Mouse (Mus musculus) midbrain, embryonic 13.5 days (tissue): ENCODE measurements around the gene Prrc2c. TPM values are rescaled to one million over a fixed set of nuclear protein-coding genes. Genes with fewer than 3 reads are reported as not detected.

Experiments used
- ATAC-seq: fragments of 200-750 bp; cut with Nextera tagmentation; 2 replicates; pipeline ENCODE4 v1.8.0; 2017; ENCODE audit warnings: mild to moderate bottlenecking, moderate TSS enrichment, moderate library complexity
- H3K27ac ChIP-seq: fragments of 300-500 bp; sonication (generic); 2 replicates; pipeline ENCODE4 v1.5.1; 2015; ENCODE audit warnings: inconsistent platforms, mild to moderate bottlenecking, moderate library complexity
- H3K27me3 ChIP-seq: fragments of 300-500 bp; sonication (generic); 2 replicates; pipeline ENCODE4 v1.6.1; 2015; ENCODE audit warnings: mild to moderate bottlenecking, inconsistent platforms
- H3K36me3 ChIP-seq: fragments of 300-500 bp; sonication (generic); 2 replicates; pipeline ENCODE4 v1.6.1; 2015; ENCODE audit warnings: mild to moderate bottlenecking, inconsistent platforms
- H3K4me1 ChIP-seq: fragments of 300-500 bp; sonication (generic); replicated peaks from 2 replicates; pipeline ENCODE4 v1.6.1; 2015; ENCODE audit warnings: inconsistent platforms
- H3K4me2 ChIP-seq: fragments of 300-500 bp; sonication (generic); replicated peaks from 2 replicates; pipeline ENCODE4 v1.6.1; 2015; ENCODE audit warnings: moderate library complexity, mild to moderate bottlenecking, inconsistent platforms
- H3K4me3 ChIP-seq: fragments of 300-500 bp; sonication (generic); replicated peaks from 2 replicates; pipeline ENCODE4 v1.5.1; 2015; ENCODE audit warnings: mild to moderate bottlenecking, inconsistent platforms
- H3K9ac ChIP-seq: fragments of 300-500 bp; sonication (generic); replicated peaks from 2 replicates; pipeline ENCODE4 v1.6.1; 2015; ENCODE audit warnings: mild to moderate bottlenecking, inconsistent platforms
- H3K9me3 ChIP-seq: fragments of 300-500 bp; sonication (generic); 2 replicates; pipeline ENCODE4 v1.6.1; 2016; ENCODE audit warnings: mild to moderate bottlenecking, inconsistent platforms
- WGBS: fragments of 180-500 bp; shearing (Covaris S2); methylation state at CpG from one replicate; pipeline ENCODE4 v1.1.7; 2015; 5-methylcytosine and 5-hydroxymethylcytosine counted together
- polyA plus RNA-seq: library from polyadenylated mRNA; unstranded; fragments of >200 nt; fragmentation: Nextera tagmentation; extraction: Ambion mirVana; gene quantifications from 2 replicates; pipeline ENCODE4 v1.2.1, GENCODE M21; 2015

The Prrc2c gene
- polyA plus RNA-seq, 1 experiment from 2014 or later = 171 TPM

- Histone ChIP-seq H3K4me3 (no peak overlapping the region; the same call in 1 of the 2 replicates), H3K4me2 (peak overlapping the region; percentile 30; the same call in 1 of the 2 replicates), H3K9me3 (no peaks in the 10 kb centered on the region), H3K36me3 (peaks cover 12% of the 10 kb centered on the region), H3K4me1 (peaks cover 6% of the 10 kb centered on the region), H3K9ac (peak overlapping the region; percentile 23; the same call in 1 of the 2 replicates), H3K27me3 (no peaks in the 10 kb centered on the region), H3K27ac (no peak overlapping the region)
- peak; percentile 99 for ATAC-seq
- 14% methylated on average over 10 of the region's 10 CpGs for WGBS
Observed at GRCm38 (mm10) chr1:162664826-162665475, 75.4 kb downstream of the Prrc2c start.

- no peaks in the 10 kb centered on the region for H3K36me3 ChIP-seq
- peaks cover under 1% of the 10 kb centered on the region; the same call in 1 of the 2 replicates for H3K4me1 ChIP-seq
- ATAC-seq = no peak
- H3K27me3 ChIP-seq = no peaks in the 10 kb centered on the region
- no peak overlapping the region for H3K4me3 ChIP-seq
- 89% methylated on average over 11 of the region's 11 CpGs for WGBS
- no peak overlapping the region for H3K9ac ChIP-seq
- H3K27ac ChIP-seq = no peak overlapping the region
- no peak overlapping the region for H3K4me2 ChIP-seq
- no peaks in the 10 kb centered on the region for H3K9me3 ChIP-seq
Observed at GRCm38 (mm10) chr1:162660276-162660860, 80.0 kb downstream of the Prrc2c start.

DNA sequence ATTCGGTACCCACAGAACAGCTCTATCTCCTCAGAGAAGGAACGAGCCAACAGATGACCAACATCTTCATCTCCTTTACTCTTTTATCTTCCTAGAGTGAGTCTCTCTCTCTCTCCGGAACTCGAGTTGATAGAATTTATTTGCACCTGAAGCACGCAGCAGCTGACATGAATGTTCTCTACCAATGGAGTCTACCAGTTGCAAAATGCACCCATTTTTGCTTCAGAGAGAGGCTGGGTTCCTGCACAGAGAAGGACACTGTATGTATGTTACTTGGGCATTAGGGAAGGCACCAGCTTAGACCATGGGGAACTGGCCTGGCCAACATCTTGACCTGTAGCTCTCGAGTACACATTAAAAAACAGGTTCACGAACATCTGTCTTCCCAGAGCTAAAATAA is 82.2 kb downstream of the Prrc2c start, which contains the start of gene Myocos:
Gene Myocos, minus strand, starts transcription at position 101 of the 400 bp plus-strand sequence.
- no peak within 1 kb of the TSS for H3K9ac ChIP-seq
- 90% methylated on average over 7 of the region's 7 CpGs for WGBS

DNA sequence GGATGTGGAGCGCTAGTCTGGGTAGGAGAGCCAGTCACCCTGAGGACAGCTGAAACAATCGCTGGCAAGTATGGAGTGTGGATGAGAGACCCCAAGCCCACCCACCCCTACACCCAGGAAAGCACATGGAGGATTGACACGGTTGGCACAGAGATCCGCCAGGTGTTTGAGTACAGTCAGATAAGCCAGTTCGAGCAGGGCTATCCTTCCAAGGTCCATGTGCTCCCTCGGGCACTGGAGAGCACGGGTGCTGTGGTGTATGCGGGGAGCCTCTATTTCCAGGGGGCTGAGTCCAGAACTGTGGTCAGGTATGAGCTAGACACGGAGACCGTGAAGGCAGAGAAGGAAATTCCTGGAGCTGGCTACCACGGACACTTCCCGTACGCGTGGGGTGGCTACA is 91.9 kb downstream of the Prrc2c start:
- H3K36me3 ChIP-seq = no peaks in the 10 kb centered on the region
- H3K4me1 ChIP-seq = no peaks in the 10 kb centered on the region
- H3K9me3 ChIP-seq = no peaks in the 10 kb centered on the region
- no peak overlapping the region for H3K9ac ChIP-seq
- no peak overlapping the region for H3K4me2 ChIP-seq
- WGBS = 95% methylated on average over 14 of the region's 14 CpGs
- no peak overlapping the region for H3K4me3 ChIP-seq
- no peak for ATAC-seq
- H3K27ac ChIP-seq = no peak overlapping the region
- H3K27me3 ChIP-seq = no peaks in the 10 kb centered on the region

More for the DNA sequence above, 82.2 kb downstream of the Prrc2c start, which contains the start of gene Myocos:
- Histone ChIP-seq H3K9me3 (no peaks in the 10 kb centered on the region), H3K27me3 (no peaks in the 10 kb centered on the region), H3K4me3 (no peak within 1 kb of the TSS), H3K4me2 (no peak within 1 kb of the TSS), H3K27ac (no peak within 1 kb of the TSS), H3K4me1 (no peaks in the 10 kb centered on the region), H3K36me3 (no peaks in the 10 kb centered on the region)
- ATAC-seq = no peak

- Histone ChIP-seq H3K4me2 (no peak overlapping the region), H3K36me3 (no peaks in the 10 kb centered on the region), H3K27me3 (no peaks in the 10 kb centered on the region), H3K9ac (no peak overlapping the region), H3K4me1 (no peaks in the 10 kb centered on the region), H3K27ac (no peak overlapping the region), H3K9me3 (no peaks in the 10 kb centered on the region), H3K4me3 (no peak overlapping the region)
- no peak for ATAC-seq
- 81% methylated on average over 10 of the region's 10 CpGs for WGBS
Observed at GRCm38 (mm10) chr1:162646083-162646686, 94.2 kb downstream of the Prrc2c start.

- H3K4me3 ChIP-seq = no peak overlapping the region
- WGBS = 40% methylated on average over 4 of the region's 4 CpGs
- no peak overlapping the region for H3K4me2 ChIP-seq
- H3K4me1 ChIP-seq = no peaks in the 10 kb centered on the region
- no peaks in the 10 kb centered on the region for H3K27me3 ChIP-seq
- ATAC-seq = no peak
- no peak overlapping the region for H3K27ac ChIP-seq
- no peaks in the 10 kb centered on the region for H3K9me3 ChIP-seq
- H3K36me3 ChIP-seq = no peaks in the 10 kb centered on the region
- no peak overlapping the region for H3K9ac ChIP-seq
Observed at GRCm38 (mm10) chr1:162643752-162644151, 96.6 kb downstream of the Prrc2c start.

- Histone ChIP-seq H3K36me3 (no peaks in the 10 kb centered on the region), H3K27ac (no peak overlapping the region), H3K4me3 (no peak overlapping the region), H3K27me3 (no peaks in the 10 kb centered on the region), H3K4me2 (no peak overlapping the region), H3K9ac (no peak overlapping the region), H3K9me3 (no peaks in the 10 kb centered on the region), H3K4me1 (no peaks in the 10 kb centered on the region)
- WGBS = 88% methylated on average over 3 of the region's 3 CpGs
- ATAC-seq = no peak
Observed at GRCm38 (mm10) chr1:162642591-162642990, 97.8 kb downstream of the Prrc2c start.

- Histone ChIP-seq H3K4me2 (no peak overlapping the region), H3K27me3 (no peaks in the 10 kb centered on the region), H3K4me1 (no peaks in the 10 kb centered on the region), H3K9me3 (no peaks in the 10 kb centered on the region), H3K27ac (no peak overlapping the region), H3K9ac (no peak overlapping the region), H3K4me3 (no peak overlapping the region), H3K36me3 (no peaks in the 10 kb centered on the region)
- ATAC-seq = no peak
- 91% methylated on average over 1 of the region's 1 CpGs for WGBS
Observed at GRCm38 (mm10) chr1:162639861-162640260, 100.5 kb downstream of the Prrc2c start.

DNA sequence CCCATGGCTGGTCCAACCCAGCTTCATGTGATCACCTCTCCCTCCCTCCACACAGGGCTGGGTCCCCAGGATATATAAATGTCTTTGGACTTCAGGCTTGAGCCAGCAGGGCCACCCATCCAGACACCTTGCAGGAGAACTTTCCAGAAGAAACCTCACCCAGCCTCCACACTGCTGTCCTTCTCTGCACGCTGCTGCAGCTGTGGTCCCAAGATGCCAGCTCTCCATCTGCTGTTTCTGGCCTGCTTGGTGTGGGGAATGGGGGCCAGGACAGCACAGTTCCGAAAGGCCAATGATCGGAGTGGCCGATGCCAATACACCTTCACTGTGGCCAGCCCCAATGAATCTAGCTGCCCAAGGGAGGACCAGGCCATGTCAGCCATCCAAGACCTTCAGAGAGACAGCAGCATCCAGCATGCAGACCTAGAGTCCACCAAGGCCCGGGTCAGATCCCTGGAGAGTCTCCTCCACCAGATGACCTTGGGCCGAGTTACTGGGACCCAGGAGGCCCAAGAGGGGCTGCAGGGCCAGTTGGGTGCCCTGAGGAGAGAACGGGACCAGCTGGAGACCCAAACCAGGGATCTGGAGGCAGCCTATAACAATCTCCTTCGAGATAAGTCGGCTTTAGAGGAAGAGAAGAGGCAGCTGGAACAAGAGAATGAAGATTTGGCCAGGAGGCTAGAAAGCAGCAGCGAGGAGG is 101.2 kb downstream of the Prrc2c start, which contains the start of gene Myoc:
Gene Myoc, plus strand, starts transcription at position 105 of the 700 bp plus-strand sequence.
- Histone ChIP-seq H3K27ac (no peak within 1 kb of the TSS), H3K4me3 (no peak within 1 kb of the TSS), H3K36me3 (no peaks in the 10 kb centered on the region), H3K9ac (no peak within 1 kb of the TSS), H3K4me1 (no peaks in the 10 kb centered on the region), H3K9me3 (no peaks in the 10 kb centered on the region), H3K4me2 (no peak within 1 kb of the TSS), H3K27me3 (no peaks in the 10 kb centered on the region)
- WGBS = 88% methylated on average over 10 of the region's 10 CpGs
- ATAC-seq = no peak

GRCm38 (mm10) chr1:162638535-162638934 is 101.8 kb downstream of the Prrc2c start:
- 84% methylated on average over 4 of the region's 4 CpGs for WGBS
- Histone ChIP-seq H3K4me1 (no peaks in the 10 kb centered on the region), H3K27ac (no peak overlapping the region)

GRCm38 (mm10) chr1:162636516-162636915 is 103.8 kb downstream of the Prrc2c start:
- no peak for ATAC-seq
- H3K27me3 ChIP-seq = no peaks in the 10 kb centered on the region
- no peaks in the 10 kb centered on the region for H3K4me1 ChIP-seq
- no peak overlapping the region for H3K4me3 ChIP-seq
- H3K27ac ChIP-seq = no peak overlapping the region
- H3K4me2 ChIP-seq = no peak overlapping the region
- WGBS = 73% methylated on average over 3 of the region's 3 CpGs
- no peaks in the 10 kb centered on the region for H3K9me3 ChIP-seq
- H3K9ac ChIP-seq = no peak overlapping the region
- no peaks in the 10 kb centered on the region for H3K36me3 ChIP-seq

More at GRCm38 (mm10) chr1:162638535-162638934, 101.8 kb downstream of the Prrc2c start:
- H3K4me3 ChIP-seq = no peak overlapping the region
- H3K4me2 ChIP-seq = no peak overlapping the region
- no peaks in the 10 kb centered on the region for H3K27me3 ChIP-seq
- no peak for ATAC-seq
- H3K36me3 ChIP-seq = no peaks in the 10 kb centered on the region
- no peak overlapping the region for H3K9ac ChIP-seq
- no peaks in the 10 kb centered on the region for H3K9me3 ChIP-seq
